Mouse (Mus musculus): ENCODE measurements at regions not wholly inside any gene's neighbourhood (a gene's known extent, or its start where the extent isn't known, plus 50 kb on each side); places are given as distances from the start of the nearest gene placed in this dataset.

- peak; percentile 78 for DNase-seq (ENCODE audit: low spot score)
These were observed 206.1 kb upstream of the Camk1g start for GRCm38 (mm10) chr1:193575986-193576713.

GRCm38 (mm10) chr1:193572827-193573226, 202.7 kb upstream of the Camk1g start:
- no peak for DNase-seq (ENCODE audit: low spot score)

- DNase-seq (ENCODE audit: low spot score): no peak
These were observed 202.3 kb upstream of the Camk1g start for GRCm38 (mm10) chr1:193572411-193572810.

GRCm38 (mm10) chr1:193571088-193571487, 201.0 kb upstream of the Camk1g start:
- DNase-seq (ENCODE audit: low spot score): no peak

- DNase-seq (ENCODE audit: low spot score): no peak
These were observed 198.6 kb upstream of the Camk1g start for GRCm38 (mm10) chr1:193568586-193569174.

- no peak for DNase-seq (ENCODE audit: low spot score)
These were observed 197.1 kb upstream of the Camk1g start for GRCm38 (mm10) chr1:193567217-193567616.

- DNase-seq (ENCODE audit: low spot score): no peak
These were observed 194.1 kb upstream of the Camk1g start for GRCm38 (mm10) chr1:193564225-193564624.

- no peak for DNase-seq (ENCODE audit: low spot score)
These were observed 192.1 kb upstream of the Camk1g start for GRCm38 (mm10) chr1:193562242-193562641.

GRCm38 (mm10) chr1:193558122-193558521, 188.0 kb upstream of the Camk1g start:
- no peak for DNase-seq (ENCODE audit: low spot score)

GRCm38 (mm10) chr1:193554731-193555130, 184.6 kb upstream of the Camk1g start:
- DNase-seq (ENCODE audit: low spot score): no peak

GRCm38 (mm10) chr1:193552348-193552747, 182.2 kb upstream of the Camk1g start:
- DNase-seq (ENCODE audit: low spot score): no peak

GRCm38 (mm10) chr1:193551340-193551739, 181.2 kb upstream of the Camk1g start:
- no peak for DNase-seq (ENCODE audit: low spot score)

GRCm38 (mm10) chr1:193550761-193551160, 180.7 kb upstream of the Camk1g start:
- no peak for DNase-seq (ENCODE audit: low spot score)

GRCm38 (mm10) chr1:193547356-193547755, 177.3 kb upstream of the Camk1g start:
- no peak for DNase-seq (ENCODE audit: low spot score)

GRCm38 (mm10) chr1:193546044-193546432, 175.9 kb upstream of the Camk1g start:
- DNase-seq (ENCODE audit: low spot score): no peak

- no peak for DNase-seq (ENCODE audit: low spot score)
These were observed 175.4 kb upstream of the Camk1g start for GRCm38 (mm10) chr1:193545406-193546043.

GRCm38 (mm10) chr1:193544804-193545203, 174.7 kb upstream of the Camk1g start:
- no peak for DNase-seq (ENCODE audit: low spot score)

GRCm38 (mm10) chr1:193543834-193544233, 173.7 kb upstream of the Camk1g start:
- DNase-seq (ENCODE audit: low spot score): no peak

GRCm38 (mm10) chr1:193543284-193543683, 173.2 kb upstream of the Camk1g start:
- no peak for DNase-seq (ENCODE audit: low spot score)

- no peak for DNase-seq (ENCODE audit: low spot score)
These were observed 172.0 kb upstream of the Camk1g start for GRCm38 (mm10) chr1:193541934-193542580.

GRCm38 (mm10) chr1:193541281-193541680, 171.2 kb upstream of the Camk1g start:
- DNase-seq (ENCODE audit: low spot score): no peak

GRCm38 (mm10) chr1:193540486-193540885, 170.4 kb upstream of the Camk1g start:
- no peak for DNase-seq (ENCODE audit: low spot score)

GRCm38 (mm10) chr1:193539261-193539660, 169.2 kb upstream of the Camk1g start:
- DNase-seq (ENCODE audit: low spot score): no peak
